Mouse (Mus musculus): ENCODE results near the gene Sprtn. TPM values are rescaled to one million over a fixed set of nuclear protein-coding genes. Genes with fewer than 3 reads are reported as not detected.

Sprtn gene
- polyA plus RNA-seq, 1 experiment: 14.5 TPM

DNA sequence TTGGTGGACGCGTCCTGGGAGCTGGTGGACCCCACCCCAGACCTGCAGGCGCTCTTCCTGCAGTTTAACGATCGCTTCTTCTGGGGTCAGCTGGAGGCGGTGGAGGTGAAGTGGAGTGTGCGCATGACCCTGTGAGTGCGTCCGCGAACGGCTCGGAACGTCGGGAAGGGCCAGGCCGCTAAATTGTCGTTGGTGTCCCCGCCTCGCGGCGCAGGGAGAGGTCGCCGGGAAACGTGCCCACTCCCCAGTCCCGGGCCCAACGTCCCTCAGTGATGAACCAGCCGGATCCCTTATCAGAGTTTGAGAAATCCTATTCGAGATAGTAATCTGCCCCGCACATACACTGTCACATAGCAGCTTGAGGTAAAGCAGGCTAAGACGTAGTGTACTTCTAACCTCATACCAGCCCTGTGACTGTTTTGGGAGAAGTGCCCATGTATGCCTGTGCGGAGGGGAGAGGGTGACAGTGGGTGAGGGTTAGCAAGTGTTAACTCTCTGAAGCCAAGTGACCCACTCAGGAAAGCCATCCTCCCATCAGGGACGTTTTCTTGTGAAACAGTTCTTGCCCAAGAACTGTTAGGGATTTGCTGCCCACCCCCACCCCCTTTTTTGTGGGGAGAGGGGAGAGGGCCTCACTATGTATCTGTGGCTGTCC, 692 bp downstream of the Sprtn start:
- peaks cover 26% of the 10 kb centered on the region for H3K4me1 ChIP-seq (ENCODE audit: control insufficient read depth, insufficient read depth, low read length)
- TF ChIP-seq CTCF (IDR thresholded peaks at IDR 0.05; ENCODE audit: low read depth, low read length) (no peak), POLR2A (IDR thresholded peaks at IDR 0.05; ENCODE audit: borderline replicate concordance, low read depth, low read length) (no peak)
- H3K4me3 ChIP-seq (ENCODE audit: insufficient read depth, low read length): peak overlapping the region; percentile 89
- H3K27ac ChIP-seq (ENCODE audit: insufficient read depth, low read depth, low read length): peak overlapping the region; percentile 54

DNA sequence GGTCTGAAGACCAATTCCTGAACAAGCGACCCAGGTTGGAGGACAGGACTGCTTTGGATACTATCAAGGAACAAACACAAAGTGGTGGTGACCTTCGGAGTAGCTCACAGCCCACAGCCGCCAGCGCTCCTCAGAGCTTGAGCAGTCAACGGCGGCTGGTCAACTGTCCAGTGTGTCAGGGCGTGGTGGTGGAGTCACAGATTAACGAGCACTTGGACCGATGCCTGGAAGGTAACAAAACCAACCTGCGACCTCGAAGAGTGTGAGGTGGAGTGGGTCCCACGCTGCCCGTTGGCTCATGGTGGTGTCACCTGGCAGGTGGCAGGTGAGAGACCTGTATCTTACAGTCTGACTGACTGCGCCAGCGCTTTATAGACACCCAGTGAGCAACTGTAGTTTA, 5.5 kb downstream of the Sprtn start:
- Histone ChIP-seq H3K27ac (ENCODE audit: insufficient read depth, low read depth, low read length) (no peak overlapping the region), H3K4me3 (ENCODE audit: insufficient read depth, low read length) (no peak overlapping the region), H3K4me1 (ENCODE audit: control insufficient read depth, insufficient read depth, low read length) (peaks cover 7% of the 10 kb centered on the region; the same call in 1 of the 2 replicates)
- TF ChIP-seq POLR2A (IDR thresholded peaks at IDR 0.05; ENCODE audit: borderline replicate concordance, low read depth, low read length) (no peak), CTCF (IDR thresholded peaks at IDR 0.05; ENCODE audit: low read depth, low read length) (no peak)

GRCm38 (mm10) chr8:124905482-124905881, 7.8 kb downstream of the Sprtn start:
- H3K4me3 ChIP-seq (ENCODE audit: insufficient read depth, low read length): no peak overlapping the region
- no peaks in the 10 kb centered on the region for H3K4me1 ChIP-seq (ENCODE audit: control insufficient read depth, insufficient read depth, low read length)
- TF ChIP-seq CTCF (IDR thresholded peaks at IDR 0.05; ENCODE audit: low read depth, low read length) (no peak), POLR2A (IDR thresholded peaks at IDR 0.05; ENCODE audit: borderline replicate concordance, low read depth, low read length) (no peak)
- no peak overlapping the region for H3K27ac ChIP-seq (ENCODE audit: insufficient read depth, low read depth, low read length)

GRCm38 (mm10) chr8:124909936-124910335, 12.2 kb downstream of the Sprtn start:
- Histone ChIP-seq H3K4me1 (ENCODE audit: control insufficient read depth, insufficient read depth, low read length) (peaks cover 14% of the 10 kb centered on the region), H3K4me3 (ENCODE audit: insufficient read depth, low read length) (no peak overlapping the region), H3K27ac (ENCODE audit: insufficient read depth, low read depth, low read length) (no peak overlapping the region)
- TF ChIP-seq POLR2A (IDR thresholded peaks at IDR 0.05; ENCODE audit: borderline replicate concordance, low read depth, low read length) (no peak), CTCF (IDR thresholded peaks at IDR 0.05; ENCODE audit: low read depth, low read length) (no peak)

DNA sequence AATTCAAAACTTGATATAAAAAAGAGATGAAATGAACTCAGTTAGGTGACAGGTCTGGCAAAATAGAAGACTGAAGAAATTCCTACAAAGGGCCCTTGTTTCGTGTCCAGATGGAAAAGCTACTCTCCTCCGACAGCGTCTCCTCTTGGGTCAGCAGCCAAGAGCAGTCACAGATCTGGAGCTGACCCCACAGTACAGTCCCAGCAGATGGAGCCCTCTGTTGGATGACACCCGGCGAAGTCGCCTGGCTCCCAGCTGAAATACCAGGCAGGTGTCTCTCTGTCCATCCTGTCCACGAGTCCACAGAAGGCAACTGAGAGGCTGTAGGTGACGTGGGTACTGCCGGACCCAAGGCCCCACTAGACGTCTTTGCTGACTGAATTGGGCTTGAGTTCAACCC, 12.7 kb downstream of the Sprtn start:
- Histone ChIP-seq H3K4me3 (ENCODE audit: insufficient read depth, low read length) (no peak overlapping the region), H3K4me1 (ENCODE audit: control insufficient read depth, insufficient read depth, low read length) (peaks cover 14% of the 10 kb centered on the region), H3K27ac (ENCODE audit: insufficient read depth, low read depth, low read length) (no peak overlapping the region)

GRCm38 (mm10) chr8:124911938-124912872, 14.5 kb downstream of the Sprtn start:
- peaks cover 14% of the 10 kb centered on the region for H3K4me1 ChIP-seq (ENCODE audit: control insufficient read depth, insufficient read depth, low read length)
- TF ChIP-seq CTCF (IDR thresholded peaks at IDR 0.05; ENCODE audit: low read depth, low read length) (no peak), POLR2A (IDR thresholded peaks at IDR 0.05; ENCODE audit: borderline replicate concordance, low read depth, low read length) (no peak)
- H3K27ac ChIP-seq (ENCODE audit: insufficient read depth, low read depth, low read length): peak overlapping the region; percentile 26
- no peak overlapping the region for H3K4me3 ChIP-seq (ENCODE audit: insufficient read depth, low read length)

More for the DNA sequence above, 12.7 kb downstream of the Sprtn start:
- TF ChIP-seq POLR2A (IDR thresholded peaks at IDR 0.05; ENCODE audit: borderline replicate concordance, low read depth, low read length) (no peak), CTCF (IDR thresholded peaks at IDR 0.05; ENCODE audit: low read depth, low read length) (no peak)

- H3K27ac ChIP-seq (ENCODE audit: insufficient read depth, low read depth, low read length): no peak overlapping the region
- H3K4me1 ChIP-seq (ENCODE audit: control insufficient read depth, insufficient read depth, low read length): peaks cover 14% of the 10 kb centered on the region
- H3K4me3 ChIP-seq (ENCODE audit: insufficient read depth, low read length): no peak overlapping the region
- TF ChIP-seq CTCF (IDR thresholded peaks at IDR 0.05; ENCODE audit: low read depth, low read length) (no peak), POLR2A (IDR thresholded peaks at IDR 0.05; ENCODE audit: borderline replicate concordance, low read depth, low read length) (no peak)
Observed at GRCm38 (mm10) chr8:124914061-124914460, 16.4 kb downstream of the Sprtn start.

- Histone ChIP-seq H3K4me3 (ENCODE audit: insufficient read depth, low read length) (no peak overlapping the region), H3K27ac (ENCODE audit: insufficient read depth, low read depth, low read length) (no peak overlapping the region), H3K4me1 (ENCODE audit: control insufficient read depth, insufficient read depth, low read length) (peaks cover 21% of the 10 kb centered on the region)
- TF ChIP-seq POLR2A (IDR thresholded peaks at IDR 0.05; ENCODE audit: borderline replicate concordance, low read depth, low read length): no peak
- no peak for TF ChIP-seq CTCF (IDR thresholded peaks at IDR 0.05; ENCODE audit: low read depth, low read length)
Observed at GRCm38 (mm10) chr8:124917741-124918484, 20.2 kb downstream of the Sprtn start.
